Mouse (Mus musculus) stomach, postnatal 0 days (tissue): ENCODE measurements around the gene Rbm33.

Source experiments
- CTCF ChIP-seq: IDR thresholded peaks from 2 replicates; pipeline ENCODE4 v1.5.1; 2016; ENCODE audit warnings: antibody characterized with exemption, low read depth, mild to moderate bottlenecking, moderate library complexity
- EP300 ChIP-seq: optimal IDR thresholded peaks from 2 replicates; pipeline ENCODE3; 2016; ENCODE audit warnings: antibody characterized with exemption

DNA sequence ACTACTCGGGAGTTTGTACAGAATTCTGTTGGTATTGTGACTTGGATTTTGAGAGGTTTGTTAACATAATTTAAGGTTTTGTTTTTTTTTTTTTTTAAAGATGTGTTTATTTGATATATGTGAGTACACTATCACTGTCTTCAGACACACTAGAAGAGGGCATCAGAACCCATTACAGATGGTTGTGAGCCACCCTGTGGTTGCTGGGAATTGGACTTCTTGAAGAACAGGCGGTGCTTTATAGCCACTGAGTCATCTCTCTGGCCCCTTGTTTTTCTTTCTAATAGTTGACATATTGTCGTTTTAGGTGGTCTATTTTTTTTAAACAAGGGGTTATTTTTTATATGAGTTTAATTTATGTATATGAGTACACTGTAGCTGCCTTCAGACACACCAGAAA is 5.3 kb downstream of the Rbm33 start:
- TF ChIP-seq CTCF = no peak
- no peak for TF ChIP-seq EP300
